In the genomic region with DNA sequence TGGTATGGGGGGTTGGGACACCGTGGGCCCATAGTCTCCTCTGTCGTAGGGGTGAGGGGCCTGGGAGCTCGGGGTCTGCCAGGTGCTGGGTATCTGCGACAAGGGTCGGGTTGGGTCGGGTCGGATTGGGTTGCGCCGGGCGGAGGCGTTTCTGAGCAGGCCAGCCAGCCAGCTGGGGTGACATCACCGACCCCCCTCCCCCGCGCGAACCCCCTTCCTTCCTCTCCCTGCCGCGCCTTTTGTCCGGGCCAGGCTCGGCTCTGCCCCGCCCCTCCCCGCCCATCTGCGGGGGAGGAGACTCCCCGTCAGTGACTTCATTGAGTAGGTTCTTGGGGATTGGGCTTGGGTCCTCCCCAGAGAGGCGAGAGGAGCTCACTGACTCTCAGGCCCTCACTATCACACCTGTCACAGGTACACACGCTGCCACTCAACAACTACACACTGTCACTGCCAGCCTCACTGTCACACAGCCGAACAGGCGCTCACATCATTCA, we compare ENCODE assay signal across 7 mouse cellular contexts. TPM values are rescaled to one million over a fixed set of nuclear protein-coding genes. Genes with fewer than 3 reads are reported as not detected.
DNase-seq lines count a peak whose midpoint lies in the region; ATAC-seq and TF ChIP-seq lines count a peak whose summit lies in the region.

No protein-coding gene starts in this region.

- H3K27ac ChIP-seq in intestine, embryonic 15.5 days: peak overlapping the region; percentile 90
- peak overlapping the region; percentile 96 for H3K27ac ChIP-seq in limb, embryonic 10.5 days
- H3K27ac ChIP-seq in midbrain, embryonic 13.5 days: peak overlapping the region; percentile 98
- peak overlapping the region; percentile 53 for H3K27ac ChIP-seq in small intestine, adult 2 months (ENCODE audit: insufficient read depth, low read depth, low read length)

- H3K9me3 ChIP-seq in intestine, embryonic 15.5 days: no peaks in the 10 kb centered on the region
- no peaks in the 10 kb centered on the region for H3K9me3 ChIP-seq in limb, embryonic 10.5 days (replicated peaks)
- H3K9me3 ChIP-seq in midbrain, embryonic 13.5 days: no peaks in the 10 kb centered on the region

- peak overlapping the region; percentile 79 for H3K4me3 ChIP-seq in intestine, embryonic 15.5 days (replicated peaks)
- peak overlapping the region; percentile 81 for H3K4me3 ChIP-seq in limb, embryonic 10.5 days
- peak overlapping the region; percentile 79 for H3K4me3 ChIP-seq in midbrain, embryonic 13.5 days (replicated peaks)
- peak overlapping the region; percentile 87 for H3K4me3 ChIP-seq in small intestine, adult 2 months (ENCODE audit: low read depth, low read length)

- ATAC-seq in intestine, embryonic 15.5 days: peak; percentile 84
- peak; percentile 61 for ATAC-seq in midbrain, embryonic 13.5 days

- no peak for TF ChIP-seq CTCF in small intestine, adult 2 months (IDR thresholded peaks at IDR 0.05; ENCODE audit: extremely low read depth, insufficient read length, insufficient replicate concordance, low read depth, low read length)

- peak overlapping the region; percentile 79 for H3K4me2 ChIP-seq in intestine, embryonic 15.5 days (replicated peaks)
- H3K4me2 ChIP-seq in midbrain, embryonic 13.5 days (replicated peaks): peak overlapping the region; percentile 98

- H3K36me3 ChIP-seq in intestine, embryonic 15.5 days: no peaks in the 10 kb centered on the region
- H3K36me3 ChIP-seq in limb, embryonic 10.5 days: peaks cover 14% of the 10 kb centered on the region
- H3K36me3 ChIP-seq in midbrain, embryonic 13.5 days: peaks cover 13% of the 10 kb centered on the region; the same call in 1 of the 2 replicates
- no peaks in the 10 kb centered on the region for H3K36me3 ChIP-seq in small intestine, adult 2 months (ENCODE audit: control insufficient read depth, insufficient read depth, low read length)

- peaks cover 17% of the 10 kb centered on the region; the same call in 1 of the 2 replicates for H3K27me3 ChIP-seq in intestine, embryonic 15.5 days (replicated peaks)
- H3K27me3 ChIP-seq in limb, embryonic 10.5 days (ENCODE audit: low read depth, poor library complexity, severe bottlenecking): peaks cover 22% of the 10 kb centered on the region
- no peaks in the 10 kb centered on the region for H3K27me3 ChIP-seq in midbrain, embryonic 13.5 days
- H3K27me3 ChIP-seq in small intestine, adult 2 months (ENCODE audit: control insufficient read depth, insufficient read depth, low read length): no peaks in the 10 kb centered on the region

- no peak for TF ChIP-seq POLR2A in small intestine, adult 2 months (IDR thresholded peaks at IDR 0.05; ENCODE audit: low read depth, low read length)

- H3K9ac ChIP-seq in intestine, embryonic 15.5 days: peak overlapping the region; percentile 90
- H3K9ac ChIP-seq in midbrain, embryonic 13.5 days (replicated peaks): peak overlapping the region; percentile 98

- peak; percentile 67 for DNase-seq in adipocyte (ENCODE audit: low spot score)
- DNase-seq in cerebellum, postnatal 4 days (ENCODE audit: low spot score in 2 of 2): peak; percentile 60 to 83
- peak; percentile 95 for DNase-seq in gastrocnemius, postnatal 25 days
- DNase-seq in limb, embryonic 10.5 days (ENCODE audit: low spot score): peak; percentile 90

- peaks cover 28% of the 10 kb centered on the region for H3K4me1 ChIP-seq in intestine, embryonic 15.5 days (replicated peaks)
- peaks cover 59% of the 10 kb centered on the region for H3K4me1 ChIP-seq in limb, embryonic 10.5 days
- H3K4me1 ChIP-seq in midbrain, embryonic 13.5 days (replicated peaks): peaks cover 88% of the 10 kb centered on the region
- peaks cover 11% of the 10 kb centered on the region for H3K4me1 ChIP-seq in small intestine, adult 2 months (ENCODE audit: control insufficient read depth, insufficient read depth, insufficient read length, low read length)

- WGBS in intestine, embryonic 15.5 days: 2% methylated on average over 26 of the region's 27 CpGs
- WGBS in limb, embryonic 10.5 days: 2% methylated on average over 23 of the region's 27 CpGs
- under 1% methylated on average over 14 of the region's 27 CpGs for WGBS in midbrain, embryonic 13.5 days
- 1% methylated on average over 22 of the region's 27 CpGs for WGBS in small intestine, adult 2 months

RNA-seq across cellular contexts. Expression of a gene that starts 0.5 kb away (rescaled TPM):
- 100 to 1,000 TPM; 143 to 183 TPM for total RNA-seq in gastrocnemius, postnatal 25 days (2021)
- 7.3 and 8.4 TPM in 2 replicates for polyA plus RNA-seq in intestine, embryonic 15.5 days (2015; fragmentation: Nextera tagmentation; extraction: Ambion mirVana)
- 7.0 and 8.8 TPM in 2 replicates for polyA plus RNA-seq in limb, embryonic 10.5 days (2016; fragmentation: Nextera tagmentation; extraction: Ambion mirVana)
- polyA plus RNA-seq in midbrain, embryonic 13.5 days (2015; fragmentation: Nextera tagmentation; extraction: Ambion mirVana): 45.9 and 58.2 TPM in 2 replicates
- 4.2 and 6.5 TPM in 2 replicates for polyA plus RNA-seq in small intestine, adult 2 months (2012; rRNA removed)

RNA-seq across cellular contexts. Expression of a gene that starts 19.3 kb away (rescaled TPM):
- total RNA-seq in gastrocnemius, postnatal 25 days (2021): not detected
- polyA plus RNA-seq in intestine, embryonic 15.5 days (2015; fragmentation: Nextera tagmentation; extraction: Ambion mirVana): 0.28 and 0.33 TPM in 2 replicates
- polyA plus RNA-seq in limb, embryonic 10.5 days (2016; fragmentation: Nextera tagmentation; extraction: Ambion mirVana): 0.51 and 0.87 TPM in 2 replicates
- polyA plus RNA-seq in midbrain, embryonic 13.5 days (2015; fragmentation: Nextera tagmentation; extraction: Ambion mirVana): 0.49 and 0.50 TPM in 2 replicates
- polyA plus RNA-seq in small intestine, adult 2 months (2012; rRNA removed): not detected in 2 replicates

RNA-seq across cellular contexts. Expression of a gene that starts 33.7 kb away (rescaled TPM):
- 1 to 10 TPM in 1 of 2 experiments, under 1 TPM in 1; 0.64 to 1.5 TPM for total RNA-seq in gastrocnemius, postnatal 25 days (2021)
- 0.82 and 1.6 TPM in 2 replicates for polyA plus RNA-seq in intestine, embryonic 15.5 days (2015; fragmentation: Nextera tagmentation; extraction: Ambion mirVana)
- 0.16 TPM in 1 of 2 replicates, not detected in the other for polyA plus RNA-seq in limb, embryonic 10.5 days (2016; fragmentation: Nextera tagmentation; extraction: Ambion mirVana)
- polyA plus RNA-seq in midbrain, embryonic 13.5 days (2015; fragmentation: Nextera tagmentation; extraction: Ambion mirVana): 14.8 and 15.2 TPM in 2 replicates
- 0.37 and 0.46 TPM in 2 replicates for polyA plus RNA-seq in small intestine, adult 2 months (2012; rRNA removed)

RNA-seq across cellular contexts. Expression of a gene that starts 50.2 kb away (rescaled TPM):
- 100 to 1,000 TPM; 219 to 236 TPM for total RNA-seq in gastrocnemius, postnatal 25 days (2021)
- polyA plus RNA-seq in intestine, embryonic 15.5 days (2015; fragmentation: Nextera tagmentation; extraction: Ambion mirVana): 461 and 483 TPM in 2 replicates
- polyA plus RNA-seq in limb, embryonic 10.5 days (2016; fragmentation: Nextera tagmentation; extraction: Ambion mirVana): 650 and 691 TPM in 2 replicates
- 560 and 579 TPM in 2 replicates for polyA plus RNA-seq in midbrain, embryonic 13.5 days (2015; fragmentation: Nextera tagmentation; extraction: Ambion mirVana)
- 44.3 and 78.2 TPM in 2 replicates for polyA plus RNA-seq in small intestine, adult 2 months (2012; rRNA removed)

Comparison
In these comparisons a context has a peak if more than half of its experiments do, and no peak if none do; other contexts are left out.
1. Peak in every context shown above with its lines: DNase-seq, ATAC-seq, H3K4me3 ChIP-seq and H3K27ac ChIP-seq.